Mouse (Mus musculus) E14TG2a.4 (cell line): ENCODE data around the gene Sf3a2.
A peak's percentile ranks its signal among the peaks of the same experiment; 100 is the strongest.

Experiments
- H3K27me3 ChIP-seq: 2 replicates; pipeline ENCODE4 v1.6.1; 2014; ENCODE audit warnings: low read length, control low read depth; ENCODE audit not compliant: insufficient read depth
- H3K36me3 ChIP-seq: 2 replicates; pipeline ENCODE4 v1.6.1; 2014; ENCODE audit warnings: low read length, control low read depth; ENCODE audit not compliant: insufficient read depth
- H3K4me1 ChIP-seq: replicated peaks from 2 replicates; pipeline ENCODE4 v1.6.1; 2014; ENCODE audit warnings: low read depth, low read length, control low read depth
- H3K4me3 ChIP-seq: replicated peaks from 2 replicates; pipeline ENCODE4 v1.5.1; 2014; ENCODE audit warnings: mild to moderate bottlenecking, low read length
- H3K9me3 ChIP-seq: 2 replicates; pipeline ENCODE4 v1.6.1; 2014; ENCODE audit warnings: low read length, control low read depth
- CTCF ChIP-seq: conservative IDR thresholded peaks from 2 replicates; pipeline ENCODE4 v1.5.1; 2014; ENCODE audit warnings: low read length
- NANOG ChIP-seq: IDR thresholded peaks from 2 replicates; pipeline ENCODE4 v1.6.1; 2014; ENCODE audit warnings: borderline replicate concordance, low read length, mixed read lengths
- POU5F1 ChIP-seq: IDR thresholded peaks from 2 replicates; pipeline ENCODE4 v1.6.1; 2014; ENCODE audit warnings: low read length, borderline replicate concordance

The Sf3a2 gene

DNA sequence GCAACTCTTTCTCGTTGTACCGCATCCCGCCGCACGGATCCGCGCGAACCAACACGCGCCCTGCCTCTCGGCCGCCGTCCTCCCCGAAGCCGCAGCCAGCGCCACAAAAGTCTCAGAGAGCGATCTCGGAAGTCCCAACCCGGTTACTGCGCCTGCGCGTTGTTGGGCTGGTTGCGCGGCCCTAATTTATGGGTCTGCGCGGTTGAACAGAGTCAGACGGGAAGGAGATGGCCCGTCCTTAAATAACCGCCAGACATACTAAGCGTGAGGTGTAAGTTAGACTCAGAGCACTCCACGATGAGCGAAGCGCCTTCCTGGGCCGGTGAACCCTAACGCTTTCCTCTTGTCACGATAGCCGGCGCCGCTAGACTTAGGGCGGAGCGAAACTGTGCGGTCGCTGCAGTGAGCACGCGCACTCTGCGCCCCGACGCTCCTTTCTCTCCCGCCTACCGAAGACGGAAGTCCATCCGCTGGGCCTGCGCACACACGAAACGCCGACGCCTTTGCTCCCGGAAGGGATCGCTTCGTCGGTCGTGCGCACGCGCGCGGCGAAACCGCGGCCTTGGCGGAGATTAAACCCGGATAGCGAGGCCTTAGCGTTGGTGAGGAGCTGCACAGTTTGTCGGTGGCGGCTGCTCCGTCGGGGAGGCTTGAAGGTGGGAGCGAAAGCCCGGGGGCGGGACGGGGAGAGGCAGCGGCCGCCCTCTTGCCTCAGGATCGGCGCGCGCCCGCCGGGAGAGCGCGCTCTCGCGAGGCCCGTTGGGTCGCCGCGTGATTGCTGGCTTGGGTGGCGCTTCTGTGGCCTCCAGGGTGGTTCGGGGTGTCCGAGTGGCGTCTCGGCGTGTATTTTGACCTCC is at the start of gene Sf3a2, which contains the start of gene Plekhj1:
TSS of gene Sf3a2 (plus strand) at position 49 of the 857 bp plus-strand sequence.
TSS of gene Plekhj1 (minus strand) at position 477 of the 857 bp plus-strand sequence.
- Histone ChIP-seq H3K9me3 (no peaks in the 10 kb centered on the region), H3K4me1 (peaks cover 83% of the 10 kb centered on the region), H3K27me3 (no peaks in the 10 kb centered on the region), H3K4me3 (peak within 1 kb of the TSS; percentile 90), H3K36me3 (peaks cover 79% of the 10 kb centered on the region)
- no peak for TF ChIP-seq POU5F1
- no peak for TF ChIP-seq CTCF
- TF ChIP-seq NANOG = no peak

DNA sequence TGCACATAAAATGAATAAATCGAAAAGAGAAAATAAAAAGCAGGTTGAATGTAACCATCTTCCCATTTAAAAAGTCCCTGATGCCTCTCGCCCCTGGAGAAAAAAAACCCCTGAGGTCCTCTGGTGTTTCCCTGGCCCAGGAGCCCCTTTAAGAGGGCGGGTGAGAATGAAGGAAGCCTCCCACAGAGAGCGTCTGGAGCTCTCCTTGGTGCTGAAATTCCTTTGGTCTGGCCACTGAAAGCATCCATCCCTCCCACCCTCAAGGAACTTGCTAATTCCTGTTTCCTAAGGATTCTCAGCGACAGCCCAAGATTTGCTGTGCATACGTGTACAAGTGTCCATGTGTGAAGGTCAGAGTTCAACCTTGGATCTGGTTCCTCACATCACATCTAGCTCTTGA is 49.4 kb upstream of the Sf3a2 start:
- no peaks in the 10 kb centered on the region for H3K27me3 ChIP-seq
- no peaks in the 10 kb centered on the region for H3K36me3 ChIP-seq
- H3K4me3 ChIP-seq = no peak overlapping the region
- TF ChIP-seq NANOG = no peak
- TF ChIP-seq CTCF = no peak
- TF ChIP-seq POU5F1 = no peak
- peaks cover 41% of the 10 kb centered on the region for H3K4me1 ChIP-seq
- no peaks in the 10 kb centered on the region for H3K9me3 ChIP-seq

DNA sequence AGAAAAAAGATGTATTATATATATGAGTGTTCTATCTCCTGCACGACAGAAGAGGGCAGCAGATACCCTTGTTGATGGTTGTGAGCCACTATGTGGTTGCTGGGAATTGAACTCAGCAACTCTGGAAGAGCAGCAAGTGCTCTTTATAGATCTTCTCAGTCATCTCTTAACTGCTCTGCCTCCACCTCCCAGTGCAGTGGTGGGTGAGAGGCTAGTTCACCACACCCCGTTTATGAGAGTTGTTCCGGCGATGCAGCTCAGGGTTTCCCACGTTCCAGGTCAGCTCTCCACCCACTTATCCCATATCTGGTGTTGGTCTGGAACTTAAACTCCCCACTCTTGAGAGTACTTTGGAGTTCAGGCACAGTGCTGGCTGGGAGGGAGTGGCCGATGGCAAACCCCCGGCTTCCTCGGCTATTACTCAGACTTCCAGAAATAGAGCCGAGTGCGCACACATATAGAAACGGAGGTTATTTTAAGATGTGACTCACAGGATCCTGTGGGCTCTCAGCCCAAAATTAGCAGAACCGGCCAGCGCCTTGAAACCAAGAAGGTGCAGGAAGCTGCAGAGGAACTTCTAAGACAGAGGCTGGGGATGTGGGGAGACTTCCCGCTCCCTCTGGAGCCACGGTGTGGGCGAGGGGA is 46.7 kb upstream of the Sf3a2 start:
- Histone ChIP-seq H3K27me3 (no peaks in the 10 kb centered on the region), H3K9me3 (no peaks in the 10 kb centered on the region), H3K36me3 (no peaks in the 10 kb centered on the region), H3K4me1 (peaks cover 40% of the 10 kb centered on the region), H3K4me3 (peak overlapping the region; percentile 74)
- TF ChIP-seq NANOG = no peak
- no peak for TF ChIP-seq POU5F1
- peak; percentile 20 for TF ChIP-seq CTCF

DNA sequence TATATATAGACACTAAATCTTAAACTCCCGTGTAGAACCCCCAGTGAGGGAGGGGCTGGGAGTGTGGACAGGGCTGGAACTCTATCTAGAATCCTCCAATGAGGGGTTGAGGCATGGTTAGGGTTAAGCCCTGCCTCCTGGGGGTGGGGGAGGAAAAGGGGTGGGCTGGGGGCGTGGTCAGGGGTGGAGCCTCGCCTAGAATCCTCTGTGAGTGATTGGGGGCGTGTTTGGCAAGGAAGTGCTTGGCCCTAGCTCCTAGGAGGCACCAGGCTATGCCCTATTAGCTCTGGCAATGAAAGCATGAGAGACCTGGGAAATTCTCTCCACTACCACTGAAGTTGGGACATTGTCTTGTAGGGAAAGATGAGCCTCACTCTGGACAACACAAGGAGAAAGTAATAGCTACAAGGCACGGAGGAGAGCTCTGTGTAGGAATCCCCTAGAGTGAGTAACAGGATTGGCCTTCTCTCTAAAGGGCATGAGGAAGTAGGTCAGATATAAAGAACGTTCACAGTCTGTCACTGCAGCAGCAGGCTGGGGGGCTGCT is 45.8 kb upstream of the Sf3a2 start:
- Histone ChIP-seq H3K4me3 (peak overlapping the region; percentile 74), H3K36me3 (0 out of 2 replicates have a peak, but pooled peaks cover 6% of the 10 kb centered on the region), H3K27me3 (no peaks in the 10 kb centered on the region), H3K4me1 (peaks cover 49% of the 10 kb centered on the region), H3K9me3 (no peaks in the 10 kb centered on the region)
- TF ChIP-seq CTCF (no peak), NANOG (no peak), POU5F1 (no peak)

DNA sequence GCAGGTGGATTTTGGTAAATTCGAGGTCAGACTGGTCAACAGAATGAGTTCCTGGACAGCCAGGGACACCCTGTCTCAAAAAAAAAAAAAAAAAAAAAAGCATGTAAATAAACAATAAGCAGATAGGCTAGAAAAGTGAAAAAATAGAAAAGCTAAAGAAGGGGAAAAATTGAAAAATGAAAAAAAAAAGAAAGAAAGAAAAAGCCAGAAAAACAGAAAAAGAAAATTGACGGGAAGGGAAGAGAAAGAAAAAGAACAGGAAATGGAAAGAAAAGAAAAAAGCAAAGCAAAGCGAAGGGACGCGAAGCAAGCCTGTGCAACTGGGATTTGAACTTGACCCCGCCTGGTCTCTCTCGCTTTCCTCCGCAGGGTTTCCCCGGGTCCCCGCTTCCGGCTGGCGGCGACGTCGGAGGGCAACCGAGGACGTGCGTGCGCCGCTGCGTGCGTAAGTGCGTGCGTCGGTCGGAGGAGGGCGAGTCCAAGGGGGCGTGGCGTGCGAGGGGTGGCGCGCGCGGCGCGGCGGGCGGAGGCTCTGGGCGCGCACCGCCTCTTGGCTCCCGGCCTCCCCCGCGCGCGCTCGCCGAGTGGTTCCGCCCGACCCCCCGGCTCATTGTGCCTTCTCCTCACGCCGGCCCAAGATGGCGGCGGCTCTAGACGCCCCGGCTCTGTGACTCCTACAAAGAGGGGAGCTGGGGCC is 43.3 kb upstream of the Sf3a2 start, which contains the start of gene Dot1l:
TSS of gene Dot1l (plus strand) at position 613 of the 697 bp plus-strand sequence.
- H3K4me1 ChIP-seq = peaks cover 63% of the 10 kb centered on the region
- no peaks in the 10 kb centered on the region for H3K9me3 ChIP-seq
- peaks cover 30% of the 10 kb centered on the region; the same call in 1 of the 2 replicates for H3K36me3 ChIP-seq
- no peak for TF ChIP-seq CTCF
- TF ChIP-seq NANOG = no peak
- TF ChIP-seq POU5F1 = no peak
- peak within 1 kb of the TSS; percentile 91 for H3K4me3 ChIP-seq
- no peaks in the 10 kb centered on the region for H3K27me3 ChIP-seq

DNA sequence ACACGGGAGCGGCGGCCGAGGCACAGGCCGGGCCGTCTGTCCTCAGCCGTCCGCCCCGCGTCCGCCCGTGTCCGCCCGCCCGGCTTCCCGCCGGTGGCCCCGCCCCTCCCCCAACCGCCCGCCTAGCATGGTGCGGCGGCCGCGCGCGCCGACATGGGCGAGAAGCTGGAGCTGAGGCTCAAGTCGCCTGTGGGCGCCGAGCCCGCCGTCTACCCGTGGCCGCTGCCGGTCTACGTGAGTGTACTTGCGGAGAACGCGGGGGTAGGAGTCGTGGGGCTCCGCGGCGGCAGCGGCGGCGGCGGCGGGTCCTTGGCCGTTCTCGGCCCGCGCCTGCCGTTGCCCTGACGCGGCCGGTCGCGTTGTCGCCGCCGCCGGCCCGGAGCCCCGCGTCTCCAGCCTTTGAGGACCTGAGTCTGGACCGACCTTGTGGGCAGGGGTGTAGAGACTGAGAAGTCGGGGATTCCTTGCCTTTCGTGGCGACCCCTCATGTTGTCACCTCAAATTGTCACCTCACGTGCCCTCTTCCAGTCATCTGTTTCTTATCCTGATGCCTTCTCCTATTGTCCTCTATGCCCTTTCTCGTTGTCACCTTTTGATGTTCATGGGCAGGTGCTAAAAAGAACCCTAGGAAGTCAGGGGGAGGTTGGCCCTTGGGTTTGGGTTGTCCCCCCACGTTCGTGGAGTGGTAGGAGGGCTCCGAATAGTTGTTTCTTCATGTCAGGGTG is 42.5 kb upstream of the Sf3a2 start:
- TF ChIP-seq POU5F1 = no peak
- no peak for TF ChIP-seq CTCF
- TF ChIP-seq NANOG = no peak
- Histone ChIP-seq H3K4me1 (peaks cover 70% of the 10 kb centered on the region), H3K27me3 (no peaks in the 10 kb centered on the region), H3K9me3 (no peaks in the 10 kb centered on the region), H3K4me3 (peak overlapping the region; percentile 91), H3K36me3 (peaks cover 36% of the 10 kb centered on the region)

DNA sequence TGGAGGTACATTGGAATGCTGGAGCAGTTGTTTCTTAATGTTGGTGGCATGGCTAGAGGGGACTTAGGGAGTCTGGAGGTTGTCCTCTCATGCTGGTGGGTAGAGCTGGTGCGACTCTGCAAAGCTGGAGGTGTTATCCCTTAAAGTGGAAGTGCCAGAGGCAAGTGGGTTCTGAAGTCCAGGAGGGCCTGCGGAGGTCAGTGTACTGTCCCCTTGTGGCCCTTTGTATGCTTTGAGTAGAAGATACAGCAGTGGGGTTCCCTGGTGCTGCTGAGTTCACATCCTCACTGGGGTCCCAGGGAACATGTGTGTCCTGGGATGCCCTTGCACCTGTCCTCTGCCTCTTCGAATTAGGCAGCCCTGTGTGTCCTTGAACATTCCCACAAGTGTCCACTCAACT is 41.9 kb upstream of the Sf3a2 start:
- H3K4me3 ChIP-seq = peak overlapping the region; percentile 91
- peaks cover 42% of the 10 kb centered on the region for H3K36me3 ChIP-seq
- TF ChIP-seq POU5F1 (no peak), NANOG (no peak), CTCF (no peak)
- H3K27me3 ChIP-seq = no peaks in the 10 kb centered on the region
- H3K4me1 ChIP-seq = peaks cover 76% of the 10 kb centered on the region
- no peaks in the 10 kb centered on the region for H3K9me3 ChIP-seq

DNA sequence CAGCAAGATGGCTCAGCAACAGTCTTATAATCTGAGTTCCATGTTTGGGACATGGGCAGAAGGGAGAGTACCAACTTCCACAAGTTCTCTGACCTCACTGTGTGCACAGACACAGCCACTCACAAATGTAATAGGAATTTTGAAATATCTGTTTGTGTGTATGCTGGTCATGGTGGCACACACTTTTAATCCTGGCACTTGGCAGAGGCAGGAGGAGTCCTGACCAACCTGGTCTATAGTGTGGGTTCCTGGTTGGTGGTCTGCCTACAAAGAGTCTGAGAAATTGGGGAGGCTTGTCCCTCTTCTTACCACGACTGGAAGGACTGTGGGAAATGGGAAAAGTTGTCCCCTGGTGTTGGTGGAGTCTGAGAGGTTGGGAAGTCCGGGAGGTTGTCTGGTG is 41.5 kb upstream of the Sf3a2 start:
- Histone ChIP-seq H3K27me3 (no peaks in the 10 kb centered on the region), H3K4me1 (peaks cover 76% of the 10 kb centered on the region), H3K4me3 (peak overlapping the region; percentile 91), H3K36me3 (peaks cover 44% of the 10 kb centered on the region), H3K9me3 (no peaks in the 10 kb centered on the region)
- TF ChIP-seq NANOG (no peak), CTCF (no peak), POU5F1 (no peak)
